Mouse (Mus musculus) lung, adult 18-20 months (tissue): ENCODE measurements around the gene Olfr231.

Experiments used
- DNase-seq, 2 experiments: peaks; one replicate each; pipeline ENCODE4 v3.0.0; 2022; ENCODE audit warnings: mixed read lengths in 2 of 2

Olfr231 gene

DNA sequence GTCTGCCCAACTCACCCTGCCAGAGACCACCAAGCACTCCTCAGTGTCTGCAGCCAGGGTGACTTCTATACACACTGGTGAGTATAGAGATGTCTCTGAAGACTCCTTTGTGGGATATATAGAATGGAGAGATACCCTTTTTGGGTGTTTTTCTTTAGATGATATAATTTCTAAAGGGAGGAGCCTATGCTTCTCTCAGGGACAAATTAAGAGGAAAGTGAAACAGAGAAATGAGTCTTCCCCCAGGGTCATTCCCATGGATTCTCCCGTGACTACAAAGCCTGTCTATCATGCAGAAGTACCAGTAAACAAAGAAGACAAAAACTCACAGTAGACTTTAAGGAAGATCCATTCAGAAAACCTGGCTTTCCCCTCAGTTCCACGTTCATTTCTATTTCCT lies at the start of gene Olfr231:
TSS of gene Olfr231 (minus strand) at position 101 of the 400 bp plus-strand sequence.
- DNase-seq, result no peak

DNA sequence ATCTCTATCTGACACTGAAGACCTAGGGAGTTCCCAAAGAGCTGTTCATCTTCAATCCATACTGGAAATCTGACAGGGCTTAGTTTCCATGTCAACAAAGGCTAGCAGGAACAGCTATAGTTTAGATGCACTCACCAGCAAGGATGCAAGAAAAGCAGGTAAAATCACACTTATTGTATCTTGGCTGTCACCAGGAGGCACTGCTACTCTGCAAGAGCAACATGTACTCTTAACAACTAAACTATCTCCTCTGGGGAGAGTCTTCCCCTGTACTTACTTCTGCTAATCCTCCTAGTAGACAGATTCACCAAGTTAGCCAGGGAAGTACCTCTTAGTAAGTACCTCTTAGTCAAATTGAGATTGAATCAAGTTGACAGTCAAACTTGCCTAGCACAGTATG lies 48.1 kb upstream of the Olfr231 start:
- DNase-seq, result no peak

DNA sequence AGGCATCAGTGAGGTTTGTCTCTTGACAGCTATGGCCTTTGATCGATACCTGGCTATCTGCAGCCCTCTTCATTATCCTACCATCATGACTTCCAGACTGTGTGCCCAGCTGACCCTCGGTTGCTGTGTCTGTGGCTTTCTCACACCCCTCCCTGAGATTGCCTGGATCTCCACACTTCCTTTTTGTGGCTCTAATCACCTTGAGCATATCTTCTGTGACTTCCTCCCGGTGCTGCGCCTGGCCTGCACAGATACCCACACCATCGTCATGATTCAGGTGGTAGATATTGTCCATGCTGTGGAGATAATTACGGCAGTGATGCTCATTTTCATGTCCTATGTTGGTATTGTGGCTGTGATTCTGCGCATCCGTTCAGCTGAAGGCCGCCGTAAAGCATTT lies 38.1 kb upstream of the Olfr231 start:
- DNase-seq, result no peak

DNA sequence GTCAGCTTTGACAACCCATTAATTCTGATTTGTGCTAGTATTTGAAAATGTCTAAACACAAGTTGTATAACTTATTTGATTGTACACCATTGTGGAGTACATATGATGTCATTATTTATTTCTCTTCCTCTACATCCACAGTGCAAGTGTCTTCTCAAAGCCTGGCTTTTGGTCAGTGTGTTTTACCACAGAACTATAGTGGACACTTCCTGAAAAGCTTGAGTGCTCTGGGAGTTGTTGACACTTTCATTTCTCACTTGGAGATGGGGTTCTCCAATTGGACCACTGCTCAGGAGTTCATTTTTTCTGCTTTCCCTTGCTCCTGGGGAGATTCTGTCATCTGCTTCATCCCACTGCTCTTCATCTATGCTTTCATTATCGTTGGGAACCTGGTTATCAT lies 37.5 kb upstream of the Olfr231 start:
- no peak for DNase-seq

- no peak for DNase-seq
Observed at GRCm38 (mm10) chr1:174157622-174158021, 36.7 kb upstream of the Olfr231 start.

GRCm38 (mm10) chr1:174155333-174155732 lies 34.4 kb upstream of the Olfr231 start, which contains the start of gene Olfr420:
Olfr420 (plus strand) TSS chr1:174155633.
- DNase-seq, result no peak

DNA sequence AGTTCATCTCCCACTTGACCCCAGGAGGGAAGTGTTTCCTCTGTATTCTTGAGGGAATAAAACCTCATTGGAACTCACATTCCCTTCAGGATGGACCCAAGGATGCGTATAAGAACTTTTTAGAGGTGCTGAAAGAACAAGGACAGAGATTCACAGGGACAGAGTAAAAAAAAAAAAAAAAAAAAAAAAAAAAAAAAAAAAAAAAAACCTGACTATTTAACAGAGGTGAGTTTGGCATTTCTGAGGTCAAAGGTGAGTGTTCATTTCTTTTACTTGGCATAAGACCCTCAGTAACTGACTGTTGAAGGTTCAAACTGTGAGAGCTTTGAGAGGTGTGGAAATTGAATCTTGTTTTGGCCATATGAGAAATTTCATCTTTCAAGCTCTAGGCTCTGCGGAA lies 28.3 kb upstream of the Olfr231 start:
- no peak for DNase-seq

GRCm38 (mm10) chr1:174146696-174147095 lies 25.7 kb upstream of the Olfr231 start:
- DNase-seq, result no peak

GRCm38 (mm10) chr1:174141384-174141783 lies 20.4 kb upstream of the Olfr231 start:
- DNase-seq, result no peak

DNA sequence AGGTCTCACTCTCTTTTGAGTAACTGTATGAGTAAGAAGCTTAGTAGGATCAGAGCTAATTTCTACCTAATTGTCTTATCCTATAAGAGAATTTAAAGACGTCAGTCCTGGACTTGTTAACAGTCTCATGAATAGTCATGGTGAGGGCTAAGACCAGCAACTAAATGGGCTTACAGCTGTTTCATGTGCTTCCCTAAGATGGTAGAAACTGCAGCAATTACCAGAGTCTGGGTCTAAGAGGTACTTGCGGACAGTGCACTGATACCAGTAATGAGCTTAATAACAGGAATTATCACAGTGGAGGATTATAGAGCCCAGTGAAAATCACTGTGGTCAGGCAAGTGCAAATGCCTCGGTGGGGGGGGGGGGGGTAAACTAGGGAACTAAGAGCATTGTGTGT lies 11.0 kb upstream of the Olfr231 start:
- DNase-seq, result no peak

- no peak for DNase-seq
Observed at GRCm38 (mm10) chr1:174131217-174131616, 10.3 kb upstream of the Olfr231 start, which contains the start of gene Olfr424. Olfr424 (plus strand) TSS chr1:174131517.

- DNase-seq, result no peak
Observed at GRCm38 (mm10) chr1:174103735-174104134, 17.2 kb downstream of the Olfr231 start.

DNA sequence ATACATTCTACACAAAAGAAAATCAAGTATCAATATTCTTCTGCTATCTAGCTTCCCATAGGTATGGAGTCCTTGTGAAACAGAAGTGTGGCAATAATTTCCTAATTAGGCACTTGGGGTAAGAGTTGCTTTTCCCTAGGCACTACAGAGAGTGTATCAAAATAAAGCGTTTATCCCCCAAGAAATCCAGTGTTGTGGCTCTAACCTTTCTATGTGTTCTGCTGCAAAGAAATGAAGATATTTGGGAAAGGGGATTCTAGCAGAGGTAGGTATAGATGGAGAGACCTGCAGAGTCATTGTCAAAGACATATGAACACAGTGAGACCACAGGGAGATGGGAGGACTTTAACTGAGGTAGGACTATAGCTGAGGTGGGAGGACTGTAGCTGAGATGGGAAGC lies 24.4 kb downstream of the Olfr231 start, which contains the start of gene Olfr427:
TSS of gene Olfr427 (plus strand) at position 301 of the 400 bp plus-strand sequence.
- no peak for DNase-seq

DNA sequence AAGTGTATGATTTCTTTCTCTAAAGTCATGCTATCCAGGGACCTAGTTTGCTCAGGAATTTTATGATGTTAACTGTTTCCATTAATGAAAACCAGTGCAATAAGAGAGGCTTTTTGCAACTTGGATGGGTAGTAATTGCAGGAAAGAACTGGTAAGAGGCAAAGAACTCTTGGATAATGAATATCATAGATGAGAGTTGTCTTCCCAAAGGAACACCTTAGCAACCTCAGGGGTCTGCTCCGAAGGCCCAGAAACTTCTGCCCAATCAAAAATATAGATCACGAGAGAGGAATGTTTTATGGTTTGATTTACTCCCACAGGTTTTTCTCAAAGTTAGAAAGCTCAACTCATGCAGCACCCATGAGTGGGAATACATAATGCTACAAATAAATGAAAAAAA lies 36.9 kb downstream of the Olfr231 start, which contains the start of gene Olfr429:
TSS of gene Olfr429 (plus strand) at position 301 of the 400 bp plus-strand sequence.
- no peak for DNase-seq

GRCm38 (mm10) chr1:174066305-174066704 lies 54.7 kb downstream of the Olfr231 start, which contains the start of gene Olfr430:
Olfr430 (plus strand) TSS chr1:174066605.
- no peak for DNase-seq
